Mouse (Mus musculus): Measurements from ENCODE around the gene 9130019O22Rik. TPM values are rescaled to one million over a fixed set of nuclear protein-coding genes. Genes with fewer than 3 reads are reported as not detected.
A peak's percentile ranks its signal among the peaks of the same experiment; 100 is the strongest.
"Not testable (repeated sequence)": the region's sequence is repeated elsewhere in the genome, so short reads cannot be mapped to it uniquely, and the experiment has no call there.

9130019O22Rik gene
- polyA plus RNA-seq, 1 experiment from 2014 or later = 6.3 TPM

DNA sequence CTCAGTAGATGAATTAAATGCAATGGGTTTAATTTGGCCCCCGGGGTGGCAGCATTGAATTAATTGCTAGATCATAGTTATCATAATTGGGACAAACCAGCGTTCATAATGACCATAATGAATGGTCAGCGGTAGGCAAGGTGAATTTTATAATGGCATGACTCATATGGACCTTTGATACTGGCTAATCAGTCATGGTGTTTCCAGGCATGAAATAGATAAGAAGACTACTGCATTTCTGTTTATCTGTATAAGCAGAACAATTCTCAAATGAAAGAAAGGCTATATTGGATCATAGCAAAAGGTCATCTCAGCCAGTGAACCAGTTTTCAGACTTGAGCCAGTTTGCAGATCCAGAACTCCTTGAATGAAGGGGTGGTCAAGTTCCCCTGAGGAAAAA, 13.4 kb upstream of the 9130019O22Rik start:
- H3K4me3 ChIP-seq (replicated peaks) = no peak overlapping the region
- no peaks in the 10 kb centered on the region for H3K4me1 ChIP-seq (replicated peaks)
- H3K4me2 ChIP-seq (replicated peaks) = no peak overlapping the region
- no peak for ATAC-seq
- 57% methylated on average over 3 of the region's 3 CpGs for WGBS
- H3K27me3 ChIP-seq (replicated peaks) = no peaks in the 10 kb centered on the region
- no peak overlapping the region for H3K27ac ChIP-seq
- peaks cover 8% of the 10 kb centered on the region for H3K36me3 ChIP-seq
- H3K9ac ChIP-seq = no peak overlapping the region
- no peaks in the 10 kb centered on the region for H3K9me3 ChIP-seq

DNA sequence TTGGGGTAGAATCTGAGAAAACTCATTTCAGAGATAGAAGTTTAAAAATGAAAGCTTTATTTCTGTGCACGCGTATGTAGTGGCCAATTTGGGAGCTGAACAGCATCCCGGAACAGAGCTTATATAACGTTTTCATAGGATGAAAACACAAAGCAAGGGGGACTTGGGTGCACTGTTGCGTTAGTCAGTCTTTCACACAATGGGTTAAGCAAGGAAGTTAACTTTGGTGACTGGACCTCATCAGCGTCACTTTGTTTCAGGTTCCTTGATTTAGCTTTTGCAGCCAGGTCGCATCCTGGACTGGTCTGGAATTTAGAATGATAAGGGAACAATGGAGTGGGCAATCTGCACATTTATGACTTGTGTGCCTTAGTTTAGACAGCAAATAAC, 7.0 kb upstream of the 9130019O22Rik start:
- ATAC-seq = peak; percentile 44
- Histone ChIP-seq H3K9ac (peak overlapping the region; percentile 41), H3K4me3 (replicated peaks) (peak overlapping the region; percentile 72), H3K4me1 (replicated peaks) (peaks cover 9% of the 10 kb centered on the region), H3K9me3 (no peaks in the 10 kb centered on the region), H3K36me3 (peaks cover 14% of the 10 kb centered on the region), H3K27me3 (replicated peaks) (no peaks in the 10 kb centered on the region), H3K27ac (peak overlapping the region; percentile 44; the same call in 1 of the 2 replicates), H3K4me2 (replicated peaks) (peak overlapping the region; percentile 74)
- WGBS = 9% methylated on average over 7 of the region's 7 CpGs

DNA sequence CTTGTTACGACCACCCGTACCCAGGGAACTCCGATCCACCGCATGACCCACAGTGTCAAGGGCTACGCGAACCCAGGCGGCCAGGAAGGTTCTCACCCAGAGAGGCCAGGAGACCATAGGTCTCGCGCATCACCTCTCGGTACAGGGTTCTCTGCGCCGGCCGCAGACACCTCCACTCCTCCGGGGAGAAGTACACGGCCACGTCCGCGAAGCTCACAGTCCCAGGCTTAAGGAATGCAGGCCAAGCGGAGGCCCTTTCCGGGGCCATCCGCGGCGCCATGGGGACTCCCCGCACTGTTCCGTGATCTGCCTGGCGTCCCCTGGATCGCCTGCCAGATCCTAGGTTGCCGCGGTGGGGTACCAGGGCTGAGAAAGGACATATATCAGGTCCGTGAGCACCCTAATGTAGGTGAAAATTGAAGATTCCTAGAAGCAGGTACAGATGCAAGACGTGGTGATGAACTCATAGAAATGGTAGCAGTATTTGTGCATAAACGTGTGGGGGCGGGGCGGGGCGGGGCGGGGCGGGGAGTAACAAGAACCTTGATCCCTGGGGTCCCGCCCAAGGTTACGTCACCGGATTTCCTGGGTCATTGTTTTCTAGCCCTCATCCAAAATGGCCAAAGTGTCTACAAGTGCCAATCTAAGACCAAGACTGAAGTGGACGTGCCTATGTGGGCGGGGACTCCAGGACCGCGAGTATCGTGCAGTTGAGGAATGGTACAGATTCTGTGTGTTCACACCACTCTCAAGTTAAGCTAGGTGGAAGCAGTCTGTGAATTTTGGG, 6.4 kb upstream of the 9130019O22Rik start, which contains the start of gene E430018J23Rik:
Gene E430018J23Rik, minus strand, starts transcription at position 473 of the 787 bp plus-strand sequence.
- H3K4me3 ChIP-seq (replicated peaks) = peak within 1 kb of the TSS; percentile 72
- peak; percentile 96 for ATAC-seq
- peak within 1 kb of the TSS; percentile 74 for H3K4me2 ChIP-seq (replicated peaks)
- peak within 1 kb of the TSS; percentile 91 for H3K27ac ChIP-seq
- no peaks in the 10 kb centered on the region for H3K9me3 ChIP-seq
- H3K27me3 ChIP-seq (replicated peaks) = no peaks in the 10 kb centered on the region
- peak within 1 kb of the TSS; percentile 83 for H3K9ac ChIP-seq
- under 1% methylated on average over 45 of the region's 45 CpGs for WGBS
- peaks cover 9% of the 10 kb centered on the region for H3K4me1 ChIP-seq (replicated peaks)
- H3K36me3 ChIP-seq = peaks cover 14% of the 10 kb centered on the region

DNA sequence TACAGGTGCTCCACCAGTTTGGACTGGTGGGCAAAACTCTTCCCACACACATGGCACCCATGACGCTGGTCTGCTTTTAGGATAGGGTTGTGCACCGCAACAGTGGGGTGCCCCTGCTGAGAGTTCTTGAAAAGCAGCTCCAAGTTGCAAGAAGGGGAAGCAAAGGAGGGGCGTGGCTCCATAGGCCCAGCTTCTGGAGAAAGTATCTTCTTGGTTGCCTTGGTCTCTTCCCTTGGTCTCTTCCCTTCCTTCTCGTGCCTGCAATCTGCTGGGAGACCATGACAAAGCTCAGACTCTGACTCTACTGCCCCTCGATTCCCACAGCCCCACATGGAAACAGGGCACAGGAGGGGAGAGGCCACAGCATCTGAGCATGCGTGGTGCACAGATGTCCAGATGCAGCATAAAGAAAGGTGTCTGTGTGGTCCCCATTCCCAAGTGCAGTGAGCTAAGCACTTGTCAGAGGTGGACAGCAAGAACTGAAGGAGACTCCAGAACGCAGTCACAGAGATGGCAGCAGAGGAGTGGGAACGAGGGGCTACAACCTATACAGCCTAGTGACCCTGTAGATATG, 5.4 kb upstream of the 9130019O22Rik start:
- Histone ChIP-seq H3K4me1 (replicated peaks) (peaks cover 9% of the 10 kb centered on the region), H3K27me3 (replicated peaks) (no peaks in the 10 kb centered on the region), H3K4me3 (replicated peaks) (peak overlapping the region; percentile 72), H3K9me3 (no peaks in the 10 kb centered on the region), H3K27ac (0 out of 2 replicates have a peak overlapping the region, but pooled peaks have one; percentile 32), H3K9ac (peak overlapping the region; percentile 83; the same call in 1 of the 2 replicates), H3K4me2 (replicated peaks) (peak overlapping the region; percentile 74), H3K36me3 (peaks cover 14% of the 10 kb centered on the region)
- 78% methylated on average over 8 of the region's 8 CpGs for WGBS
- no peak for ATAC-seq

DNA sequence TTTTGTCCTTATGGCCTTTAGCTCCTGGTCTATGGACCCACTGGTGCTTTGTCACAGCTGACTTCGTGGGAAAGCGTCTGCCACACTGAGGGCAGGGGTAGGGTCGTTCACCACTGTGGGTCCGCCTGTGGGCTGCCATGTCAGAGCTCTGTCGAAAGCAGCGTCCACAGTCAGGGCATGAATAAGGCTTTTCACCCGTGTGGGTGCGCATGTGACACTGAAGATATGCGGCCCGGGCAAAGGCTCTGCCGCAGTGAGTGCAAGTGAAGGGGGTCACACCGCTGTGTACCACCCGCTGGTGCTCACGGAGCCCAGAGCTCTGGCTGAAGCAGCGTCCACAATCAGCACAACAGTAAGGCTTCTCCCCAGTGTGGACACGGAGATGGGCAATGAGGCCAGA, 4.6 kb upstream of the 9130019O22Rik start:
- Histone ChIP-seq H3K4me2 (replicated peaks) (no peak overlapping the region), H3K27ac (no peak overlapping the region), H3K4me1 (replicated peaks) (peaks cover 9% of the 10 kb centered on the region), H3K9me3 (no peaks in the 10 kb centered on the region), H3K36me3 (peaks cover 14% of the 10 kb centered on the region), H3K9ac (no peak overlapping the region), H3K4me3 (replicated peaks) (no peak overlapping the region), H3K27me3 (replicated peaks) (no peaks in the 10 kb centered on the region)
- WGBS = 97% methylated on average over 16 of the region's 16 CpGs
- ATAC-seq = no peak

DNA sequence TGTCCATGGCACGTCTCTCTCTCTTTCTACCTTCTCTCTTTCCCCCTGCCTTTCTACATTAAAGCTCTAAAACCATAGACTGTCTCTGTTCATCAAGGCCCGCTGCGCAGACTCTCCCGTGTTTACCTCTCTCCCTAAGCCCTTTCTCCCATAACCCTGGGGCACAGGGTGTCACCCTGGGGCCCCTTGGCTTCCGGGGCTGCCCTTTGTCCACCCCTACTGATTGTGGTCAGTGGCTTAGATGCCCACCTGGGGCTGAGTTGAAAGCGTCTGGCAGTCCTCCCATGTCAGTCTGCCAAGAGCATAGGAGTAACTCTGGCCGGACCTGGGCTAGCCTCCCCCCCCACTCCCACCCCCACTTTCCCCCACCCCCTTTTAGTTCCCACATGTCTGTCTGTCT, 3.3 kb upstream of the 9130019O22Rik start:
- Histone ChIP-seq H3K27me3 (replicated peaks) (no peaks in the 10 kb centered on the region), H3K4me3 (replicated peaks) (no peak overlapping the region), H3K4me1 (replicated peaks) (peaks cover 9% of the 10 kb centered on the region), H3K27ac (no peak overlapping the region), H3K9me3 (no peaks in the 10 kb centered on the region), H3K9ac (no peak overlapping the region), H3K36me3 (peaks cover 17% of the 10 kb centered on the region), H3K4me2 (replicated peaks) (no peak overlapping the region)
- 77% methylated on average over 7 of the region's 7 CpGs for WGBS
- no peak for ATAC-seq

DNA sequence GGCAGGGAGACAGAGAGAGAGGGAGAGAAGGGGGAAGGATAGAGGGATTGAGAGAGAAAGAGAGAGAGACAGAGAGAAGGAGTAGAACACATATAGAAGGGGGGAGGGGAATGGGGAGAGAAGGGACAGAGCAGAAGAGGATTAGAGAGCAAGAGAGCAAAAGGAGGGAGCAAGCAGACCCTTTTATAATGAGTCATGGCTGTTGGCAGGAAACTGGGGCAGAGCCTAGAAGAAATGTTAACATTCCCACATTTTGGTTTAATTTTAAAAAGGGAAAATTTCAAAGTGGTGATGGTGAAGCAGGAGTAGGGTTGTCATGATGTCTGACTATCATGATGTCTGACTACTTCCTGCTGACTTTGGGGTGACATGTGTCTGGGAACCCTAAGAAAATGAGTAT, 1.2 kb upstream of the 9130019O22Rik start:
- H3K9ac ChIP-seq; H3K4me2 ChIP-seq (replicated peaks); H3K4me1 ChIP-seq (replicated peaks); H3K27ac ChIP-seq; H3K4me3 ChIP-seq (replicated peaks); H3K9me3 ChIP-seq; H3K27me3 ChIP-seq (replicated peaks); ATAC-seq: not testable (repeated sequence)
- H3K36me3 ChIP-seq = peaks cover 25% of the 10 kb centered on the region

DNA sequence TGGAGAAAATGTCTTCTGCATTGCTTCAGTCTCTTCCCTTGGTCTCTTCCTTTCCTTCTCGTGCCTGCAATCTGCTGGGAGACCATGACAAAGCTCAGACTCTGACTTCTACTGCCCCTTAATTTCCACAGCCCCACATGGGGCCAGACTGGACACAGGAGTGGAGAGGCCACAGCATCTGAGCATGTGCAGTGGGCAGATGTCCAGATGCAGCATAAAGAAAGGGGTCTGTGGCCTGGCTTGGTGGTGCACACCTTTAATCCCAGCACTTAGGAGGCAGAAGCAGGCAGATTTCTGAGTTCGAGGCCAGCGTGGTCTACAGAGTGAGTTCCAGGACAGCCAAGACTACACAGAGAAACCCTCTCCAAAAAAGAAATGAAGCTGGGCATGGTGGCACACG, 1.4 kb downstream of the 9130019O22Rik start:
- H3K36me3 ChIP-seq = peaks cover 11% of the 10 kb centered on the region
- H3K9me3 ChIP-seq; H3K9ac ChIP-seq; H3K4me3 ChIP-seq (replicated peaks); H3K27me3 ChIP-seq (replicated peaks); H3K27ac ChIP-seq; H3K4me1 ChIP-seq (replicated peaks); ATAC-seq; H3K4me2 ChIP-seq (replicated peaks): not testable (repeated sequence)
- 91% methylated on average over 4 of the region's 4 CpGs for WGBS

DNA sequence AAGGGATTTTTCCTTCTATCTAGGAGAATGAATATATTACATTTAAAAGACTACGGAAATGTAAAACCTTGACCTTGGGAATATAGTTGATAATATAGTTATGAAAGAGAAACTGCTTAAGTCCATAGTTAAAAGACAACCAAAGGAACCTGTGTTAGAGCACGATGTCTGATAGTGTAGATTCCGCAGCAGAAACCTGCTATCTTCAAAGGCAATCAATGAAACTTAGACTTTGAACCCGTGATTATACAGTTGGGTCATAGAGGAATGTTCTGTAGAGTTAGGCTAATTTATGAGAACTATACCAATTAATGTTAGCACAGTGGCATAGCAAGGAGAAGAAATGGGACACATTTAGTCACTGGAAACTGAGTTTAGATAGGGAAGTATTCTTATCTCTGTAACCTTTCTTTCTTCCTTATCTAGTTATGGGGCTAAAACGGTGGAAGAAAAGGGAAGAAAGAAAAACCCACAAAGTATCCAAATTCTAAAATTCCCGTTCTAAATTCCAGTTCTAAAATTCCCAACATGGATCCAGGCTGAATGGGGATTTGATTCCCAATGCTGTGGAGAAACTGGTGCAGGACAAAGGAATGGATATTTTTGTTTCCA, 8.6 kb downstream of the 9130019O22Rik start:
- H3K9ac ChIP-seq = no peak overlapping the region
- H3K27ac ChIP-seq = peak overlapping the region; percentile 34; the same call in 1 of the 2 replicates
- no peak overlapping the region for H3K4me3 ChIP-seq (replicated peaks)
- WGBS = 54% methylated on average over 6 of the region's 6 CpGs
- H3K36me3 ChIP-seq = peaks cover 8% of the 10 kb centered on the region
- H3K4me1 ChIP-seq (replicated peaks) = no peaks in the 10 kb centered on the region
- no peaks in the 10 kb centered on the region for H3K9me3 ChIP-seq
- H3K27me3 ChIP-seq (replicated peaks) = no peaks in the 10 kb centered on the region
- H3K4me2 ChIP-seq (replicated peaks) = no peak overlapping the region
- peak; percentile 57 for ATAC-seq

DNA sequence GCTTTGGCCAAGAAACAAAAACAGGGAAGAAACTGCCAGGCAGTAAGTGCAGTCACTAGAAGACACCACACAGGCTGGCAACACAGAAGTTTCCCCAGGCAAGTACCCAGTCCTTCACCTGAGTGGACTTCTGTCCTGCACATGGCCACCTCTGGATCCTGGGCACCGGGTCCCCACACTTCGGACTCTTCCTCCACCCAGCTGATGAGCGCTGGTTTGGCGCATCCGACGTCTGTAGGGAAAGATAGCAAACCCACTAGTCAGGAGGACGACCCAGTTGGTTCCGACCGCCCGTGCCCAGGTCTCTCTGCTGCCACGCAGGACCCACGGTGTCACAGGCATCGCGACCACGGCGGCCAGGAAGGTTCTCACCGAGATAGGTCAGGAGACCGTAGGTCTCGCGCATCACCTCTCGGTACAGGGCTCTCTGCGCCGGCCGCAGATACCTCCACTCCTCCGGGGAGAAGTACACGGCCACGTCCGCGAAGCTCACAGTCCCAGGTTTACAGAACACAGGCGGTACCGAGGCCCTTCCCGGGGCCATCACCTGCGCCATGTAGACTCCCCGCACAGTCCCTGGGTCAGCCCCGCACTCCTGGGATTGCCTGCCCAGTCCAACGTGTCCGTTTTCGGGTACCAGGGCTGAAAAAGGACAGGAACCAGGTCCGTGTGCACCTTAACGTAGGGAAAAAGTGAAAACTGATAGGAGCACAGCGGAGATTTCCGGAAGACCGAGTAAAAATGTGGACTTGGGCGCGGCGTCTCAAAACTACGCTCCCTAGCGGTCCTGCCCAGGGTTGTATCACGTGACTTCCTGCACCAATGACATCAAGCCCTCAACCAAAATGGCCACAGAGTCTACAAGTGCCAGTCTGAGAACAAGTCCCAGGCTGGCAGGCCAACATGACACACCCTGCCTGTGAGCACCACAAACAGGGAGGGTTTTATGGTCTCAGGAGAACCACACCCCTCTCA, 11.4 kb downstream of the 9130019O22Rik start, which contains the start of gene Zfp747:
Gene Zfp747, minus strand, starts transcription at position 780 of the 975 bp plus-strand sequence.
- H3K9me3 ChIP-seq; H3K27me3 ChIP-seq (replicated peaks); H3K4me1 ChIP-seq (replicated peaks); H3K36me3 ChIP-seq: not testable (repeated sequence)
- peak within 1 kb of the TSS; percentile 70 for H3K4me2 ChIP-seq (replicated peaks)
- H3K9ac ChIP-seq = peak within 1 kb of the TSS; percentile 89
- peak within 1 kb of the TSS; percentile 68 for H3K4me3 ChIP-seq (replicated peaks)
- peak within 1 kb of the TSS; percentile 86 for H3K27ac ChIP-seq
- ATAC-seq = peak; percentile 94
- WGBS = 3% methylated on average over 49 of the region's 49 CpGs

DNA sequence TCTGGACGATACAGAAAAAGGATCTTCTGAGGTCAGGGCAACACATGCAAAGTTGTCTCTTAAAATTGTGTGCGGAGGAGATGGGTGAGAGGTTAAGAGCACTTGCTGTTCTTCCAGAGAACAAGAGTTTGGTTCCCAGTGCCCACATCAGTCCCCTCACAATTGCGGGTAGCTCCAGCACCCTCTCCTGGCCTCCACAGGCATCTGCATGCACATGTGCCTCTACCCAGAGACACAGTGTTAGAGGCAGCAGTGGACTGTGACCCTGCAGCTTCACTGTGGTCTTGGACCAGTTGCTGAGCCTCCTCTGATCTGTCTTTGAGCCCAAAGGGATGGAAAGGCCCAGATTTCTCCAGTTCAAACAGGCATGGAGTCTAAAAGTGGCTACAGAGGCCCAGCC, 15.1 kb downstream of the 9130019O22Rik start:
- not testable (repeated sequence) for H3K4me1 ChIP-seq (replicated peaks); H3K27me3 ChIP-seq (replicated peaks); H3K9me3 ChIP-seq; H3K9ac ChIP-seq; H3K4me2 ChIP-seq (replicated peaks); H3K36me3 ChIP-seq; H3K4me3 ChIP-seq (replicated peaks); ATAC-seq; H3K27ac ChIP-seq
- 87% methylated on average over 3 of the region's 3 CpGs for WGBS

Data from intestine, embryonic 15.5 days (tissue).